Mouse (Mus musculus) stomach, embryonic 14.5 days (tissue): ENCODE data around the gene Scamp4. TPM values are rescaled to one million over a fixed set of nuclear protein-coding genes. Genes with fewer than 3 reads are reported as not detected.

Experiments used
- ATAC-seq: fragments of 200-750 bp; cut with Nextera tagmentation; 2 replicates; pipeline ENCODE4 v1.8.0; 2017; ENCODE audit warnings: low read depth, moderate TSS enrichment; ENCODE audit not compliant: insufficient number of reproducible peaks, insufficient read depth, low FRiP score
- H3K27ac ChIP-seq: fragments of 300-500 bp; sonication (generic); 2 replicates; pipeline ENCODE4 v1.5.1; 2014; ENCODE audit warnings: mild to moderate bottlenecking, low read length, moderate library complexity, mixed read lengths
- H3K27me3 ChIP-seq: fragments of 300-500 bp; sonication (generic); 2 replicates; pipeline ENCODE4 v1.6.1; 2014; ENCODE audit warnings: low read length, control low read depth, mixed read lengths; ENCODE audit not compliant: control insufficient read depth, insufficient read depth
- H3K36me3 ChIP-seq: fragments of 300-500 bp; sonication (generic); 2 replicates; pipeline ENCODE4 v1.6.1; 2014; ENCODE audit warnings: mild to moderate bottlenecking, control low read depth, low read length, moderate library complexity, mixed read lengths; ENCODE audit not compliant: control insufficient read depth, insufficient read depth
- H3K4me1 ChIP-seq: fragments of 300-500 bp; sonication (generic); 2 replicates; pipeline ENCODE4 v1.6.1; 2014; ENCODE audit warnings: low read length, control low read depth, mixed read lengths; ENCODE audit not compliant: control insufficient read depth, insufficient read depth
- H3K4me2 ChIP-seq: fragments of 300-500 bp; sonication (generic); replicated peaks from 2 replicates; pipeline ENCODE4 v1.6.1; 2014; ENCODE audit warnings: low read depth, low read length, control low read depth
- H3K4me3 ChIP-seq: fragments of 300-500 bp; sonication (generic); 2 replicates; pipeline ENCODE4 v1.5.1; 2014; ENCODE audit warnings: low read depth, low read length, control low read depth
- H3K9ac ChIP-seq: fragments of 300-500 bp; sonication (generic); replicated peaks from 2 replicates; pipeline ENCODE4 v1.6.1; 2014; ENCODE audit warnings: low read depth, mild to moderate bottlenecking, control low read depth, low read length, moderate library complexity, mixed read lengths
- H3K9me3 ChIP-seq: fragments of 300-500 bp; sonication (generic); 2 replicates; pipeline ENCODE4 v1.6.1; 2016; ENCODE audit warnings: low read depth, low read length, control low read depth; ENCODE audit not compliant: control insufficient read depth
- WGBS: fragments of 180-500 bp; shearing (Covaris S2); extraction: QIAGEN DNeasy Blood & Tissue Kit; methylation state at CpG from one replicate; pipeline ENCODE4 v1.1.7; 2014; 5-methylcytosine and 5-hydroxymethylcytosine counted together
- polyA plus RNA-seq: library from polyadenylated mRNA; unstranded; fragments of >200 nt; fragmentation: Nextera tagmentation; extraction: Ambion mirVana; gene quantifications from 2 replicates; pipeline ENCODE4 v1.2.1, GENCODE M21; 2014

The Scamp4 gene
- polyA plus RNA-seq, 1 experiment from 2014 or later: 106 TPM

- no peak for ATAC-seq
- Histone ChIP-seq H3K4me2 (no peak overlapping the region), H3K9me3 (no peaks in the 10 kb centered on the region), H3K4me1 (no peaks in the 10 kb centered on the region), H3K9ac (no peak overlapping the region), H3K27me3 (no peaks in the 10 kb centered on the region), H3K36me3 (peaks cover 71% of the 10 kb centered on the region), H3K4me3 (no peak overlapping the region), H3K27ac (no peak overlapping the region)
- WGBS: 89% methylated on average over 9 of the region's 9 CpGs
Observed at GRCm38 (mm10) chr10:80610116-80610785, 7.6 kb downstream of the Scamp4 start.

GRCm38 (mm10) chr10:80611024-80611423, 8.4 kb downstream of the Scamp4 start:
- Histone ChIP-seq H3K4me2 (no peak overlapping the region), H3K9me3 (no peaks in the 10 kb centered on the region), H3K27ac (no peak overlapping the region), H3K9ac (no peak overlapping the region), H3K36me3 (peaks cover 76% of the 10 kb centered on the region), H3K4me3 (no peak overlapping the region), H3K4me1 (no peaks in the 10 kb centered on the region), H3K27me3 (no peaks in the 10 kb centered on the region)
- 67% methylated on average over 4 of the region's 4 CpGs for WGBS
- ATAC-seq: no peak

GRCm38 (mm10) chr10:80611905-80612304, 9.2 kb downstream of the Scamp4 start:
- Histone ChIP-seq H3K9ac (no peak overlapping the region), H3K4me1 (no peaks in the 10 kb centered on the region), H3K4me3 (no peak overlapping the region), H3K4me2 (no peak overlapping the region), H3K36me3 (peaks cover 67% of the 10 kb centered on the region), H3K27me3 (no peaks in the 10 kb centered on the region), H3K27ac (no peak overlapping the region), H3K9me3 (no peaks in the 10 kb centered on the region)
- ATAC-seq: no peak
- 95% methylated on average over 3 of the region's 3 CpGs for WGBS

GRCm38 (mm10) chr10:80613821-80614220, 11.1 kb downstream of the Scamp4 start:
- no peaks in the 10 kb centered on the region for H3K27me3 ChIP-seq
- H3K4me3 ChIP-seq: no peak overlapping the region
- H3K27ac ChIP-seq: no peak overlapping the region
- H3K4me2 ChIP-seq: no peak overlapping the region
- no peaks in the 10 kb centered on the region for H3K4me1 ChIP-seq
- H3K9me3 ChIP-seq: no peaks in the 10 kb centered on the region
- WGBS: 82% methylated on average over 3 of the region's 3 CpGs
- ATAC-seq: no peak
- H3K9ac ChIP-seq: no peak overlapping the region
- peaks cover 48% of the 10 kb centered on the region for H3K36me3 ChIP-seq

GRCm38 (mm10) chr10:80614351-80614750, 11.7 kb downstream of the Scamp4 start:
- peaks cover 45% of the 10 kb centered on the region for H3K36me3 ChIP-seq
- no peak for ATAC-seq

GRCm38 (mm10) chr10:80618181-80618580, 15.5 kb downstream of the Scamp4 start:
- H3K27me3 ChIP-seq: no peaks in the 10 kb centered on the region
- no peak overlapping the region for H3K9ac ChIP-seq
- ATAC-seq: no peak
- WGBS: 83% methylated on average over 9 of the region's 9 CpGs
- H3K27ac ChIP-seq: no peak overlapping the region
- no peak overlapping the region for H3K4me2 ChIP-seq
- H3K36me3 ChIP-seq: peaks cover 26% of the 10 kb centered on the region
- H3K4me3 ChIP-seq: no peak overlapping the region
- H3K4me1 ChIP-seq: peaks cover 4% of the 10 kb centered on the region; the same call in 1 of the 2 replicates
- H3K9me3 ChIP-seq: no peaks in the 10 kb centered on the region

More at GRCm38 (mm10) chr10:80614351-80614750, 11.7 kb downstream of the Scamp4 start:
- Histone ChIP-seq H3K9ac (no peak overlapping the region), H3K27ac (no peak overlapping the region), H3K4me2 (no peak overlapping the region), H3K27me3 (no peaks in the 10 kb centered on the region), H3K9me3 (no peaks in the 10 kb centered on the region), H3K4me3 (no peak overlapping the region), H3K4me1 (no peaks in the 10 kb centered on the region)
- 92% methylated on average over 6 of the region's 6 CpGs for WGBS

- Histone ChIP-seq H3K27ac (no peak overlapping the region), H3K27me3 (no peaks in the 10 kb centered on the region), H3K9me3 (no peaks in the 10 kb centered on the region), H3K4me1 (peaks cover 13% of the 10 kb centered on the region), H3K4me3 (no peak overlapping the region), H3K9ac (no peak overlapping the region), H3K4me2 (no peak overlapping the region), H3K36me3 (peaks cover 12% of the 10 kb centered on the region)
- no peak for ATAC-seq
- 26% methylated on average over 8 of the region's 8 CpGs for WGBS
Observed at GRCm38 (mm10) chr10:80619465-80620244, 17.0 kb downstream of the Scamp4 start.

- ATAC-seq: no peak
- Histone ChIP-seq H3K27ac (no peak overlapping the region), H3K27me3 (no peaks in the 10 kb centered on the region), H3K9me3 (no peaks in the 10 kb centered on the region), H3K4me1 (peaks cover 13% of the 10 kb centered on the region), H3K9ac (no peak overlapping the region), H3K36me3 (peaks cover 6% of the 10 kb centered on the region), H3K4me3 (no peak overlapping the region), H3K4me2 (no peak overlapping the region)
- 85% methylated on average over 9 of the region's 9 CpGs for WGBS
Observed at GRCm38 (mm10) chr10:80620365-80620764, 17.7 kb downstream of the Scamp4 start.
